Mouse (Mus musculus) bone marrow macrophage, adult 2 months (primary cell): ENCODE results near the gene Amy1.

ENCODE experiments used
- CTCF ChIP-seq: IDR thresholded peaks from 2 replicates; pipeline ENCODE4 v1.5.1; 2012; ENCODE audit warnings: low read depth, mild to moderate bottlenecking, low read length, moderate library complexity
- POLR2A ChIP-seq: IDR thresholded peaks from 2 replicates; pipeline ENCODE4 v1.6.1; 2012; ENCODE audit warnings: mild to moderate bottlenecking, low read depth, low read length, borderline replicate concordance

DNA sequence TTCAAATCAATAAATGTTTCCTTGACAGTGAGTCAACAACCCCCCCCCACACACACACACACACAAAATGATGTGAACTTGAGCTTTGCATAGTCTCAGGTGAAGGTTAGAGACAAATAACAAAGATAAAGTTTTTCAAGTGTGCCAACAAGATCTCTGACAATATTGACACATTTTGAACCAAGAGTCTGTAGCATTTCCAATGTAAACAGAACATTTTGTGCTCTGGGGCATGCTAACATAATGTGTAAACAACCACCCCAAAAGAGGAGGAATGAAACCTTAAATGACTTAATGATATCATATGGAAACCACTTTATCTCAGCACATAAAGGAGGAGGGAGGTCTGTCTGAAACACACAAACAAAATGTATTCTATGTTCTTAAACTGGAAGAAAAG is 66.8 kb downstream of the Amy1 start:
- TF ChIP-seq CTCF (no peak), POLR2A (no peak)
